Mouse (Mus musculus): ENCODE results near the gene Prss16. TPM values are rescaled to one million over a fixed set of nuclear protein-coding genes. Genes with fewer than 3 reads are reported as not detected.
A peak's percentile ranks its signal among the peaks of the same experiment; 100 is the strongest.

Prss16 gene
- polyA plus RNA-seq, 1 experiment from 2014 or later: not detected

- H3K4me2 ChIP-seq (replicated peaks): peak overlapping the region; percentile 38
- H3K4me1 ChIP-seq (replicated peaks): peaks cover 8% of the 10 kb centered on the region; the same call in 1 of the 2 replicates
- no peaks in the 10 kb centered on the region for H3K9me3 ChIP-seq
- H3K4me3 ChIP-seq (replicated peaks): peak overlapping the region; percentile 17
- H3K36me3 ChIP-seq: no peaks in the 10 kb centered on the region
- no peak for ATAC-seq
- peaks cover 95% of the 10 kb centered on the region for H3K27me3 ChIP-seq
- WGBS: 1% methylated on average over 21 of the region's 21 CpGs
- no peak overlapping the region for H3K9ac ChIP-seq (replicated peaks)
- no peak overlapping the region for H3K27ac ChIP-seq
These were observed 12.2 kb downstream of the Prss16 start for GRCm38 (mm10) chr13:21997201-21997820.

DNA sequence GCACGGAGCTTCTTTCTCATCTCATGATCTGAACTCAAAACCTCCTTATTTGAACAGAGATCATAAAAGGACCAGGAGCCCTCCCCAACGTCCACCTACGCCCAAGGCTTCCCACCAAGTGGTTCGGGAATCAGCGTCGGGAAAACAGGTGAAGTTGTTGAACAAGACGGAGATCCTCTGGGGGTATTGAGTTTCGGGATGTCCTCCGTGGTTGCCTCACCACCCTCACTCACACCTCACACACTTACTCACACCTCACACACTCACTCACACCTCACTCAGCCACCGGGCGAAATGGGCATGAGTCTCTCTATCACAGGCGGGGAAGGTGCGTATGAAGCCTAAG lies 12.7 kb downstream of the Prss16 start:
- Histone ChIP-seq H3K4me2 (replicated peaks) (peak overlapping the region; percentile 38), H3K27ac (no peak overlapping the region), H3K36me3 (no peaks in the 10 kb centered on the region), H3K27me3 (peaks cover 91% of the 10 kb centered on the region), H3K9me3 (no peaks in the 10 kb centered on the region), H3K4me1 (replicated peaks) (peaks cover 8% of the 10 kb centered on the region; the same call in 1 of the 2 replicates), H3K9ac (replicated peaks) (no peak overlapping the region), H3K4me3 (replicated peaks) (peak overlapping the region; percentile 17)
- no peak for ATAC-seq
- 0% methylated on average over 13 of the region's 13 CpGs for WGBS

- no peaks in the 10 kb centered on the region; the same call in 1 of the 2 replicates for H3K9me3 ChIP-seq
- peaks cover 90% of the 10 kb centered on the region for H3K27me3 ChIP-seq
- H3K36me3 ChIP-seq: no peaks in the 10 kb centered on the region
- peaks cover 8% of the 10 kb centered on the region; the same call in 1 of the 2 replicates for H3K4me1 ChIP-seq (replicated peaks)
- peak overlapping the region; percentile 31 for H3K4me3 ChIP-seq (replicated peaks)
- 1% methylated on average over 12 of the region's 12 CpGs for WGBS
- no peak for ATAC-seq
- no peak overlapping the region for H3K9ac ChIP-seq (replicated peaks)
- peak overlapping the region; percentile 53 for H3K4me2 ChIP-seq (replicated peaks)
- no peak overlapping the region for H3K27ac ChIP-seq
These were observed 13.3 kb downstream of the Prss16 start for GRCm38 (mm10) chr13:21996101-21996839.

- Histone ChIP-seq H3K9ac (replicated peaks) (no peak overlapping the region), H3K9me3 (no peaks in the 10 kb centered on the region; the same call in 1 of the 2 replicates), H3K27ac (no peak overlapping the region), H3K36me3 (no peaks in the 10 kb centered on the region), H3K4me2 (replicated peaks) (peak overlapping the region; percentile 53), H3K4me1 (replicated peaks) (peaks cover 8% of the 10 kb centered on the region; the same call in 1 of the 2 replicates), H3K27me3 (peaks cover 90% of the 10 kb centered on the region), H3K4me3 (replicated peaks) (peak overlapping the region; percentile 31)
- no peak; the same call in 1 of the 2 replicates for ATAC-seq
- under 1% methylated on average over 21 of the region's 21 CpGs for WGBS
These were observed 14.1 kb downstream of the Prss16 start for GRCm38 (mm10) chr13:21995331-21995914.

DNA sequence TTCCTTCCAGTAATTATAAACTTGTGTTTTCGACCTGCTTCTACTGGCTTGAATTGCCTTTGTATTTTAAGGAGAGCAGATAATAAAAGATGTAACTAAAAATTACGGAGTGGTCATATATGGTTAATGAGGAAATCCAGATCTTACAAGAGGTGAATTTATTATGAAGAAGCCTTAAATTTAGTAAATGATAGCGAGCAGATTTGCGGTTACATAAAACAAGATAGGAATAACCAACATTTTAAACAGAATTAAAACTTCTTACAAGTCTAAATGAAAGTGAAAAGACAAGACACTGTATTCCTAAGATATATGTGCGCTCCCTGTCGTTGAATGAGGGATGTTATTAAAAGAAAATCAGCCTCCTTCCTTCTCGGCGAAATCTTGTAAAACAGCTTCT lies 14.6 kb downstream of the Prss16 start:
- Histone ChIP-seq H3K4me3 (replicated peaks) (peak overlapping the region; percentile 31), H3K4me1 (replicated peaks) (peaks cover 8% of the 10 kb centered on the region; the same call in 1 of the 2 replicates), H3K36me3 (no peaks in the 10 kb centered on the region), H3K9me3 (no peaks in the 10 kb centered on the region; the same call in 1 of the 2 replicates), H3K9ac (replicated peaks) (no peak overlapping the region), H3K27me3 (peaks cover 87% of the 10 kb centered on the region), H3K27ac (no peak overlapping the region), H3K4me2 (replicated peaks) (peak overlapping the region; percentile 53)
- no peak for ATAC-seq
- WGBS: 4% methylated on average over 8 of the region's 8 CpGs

DNA sequence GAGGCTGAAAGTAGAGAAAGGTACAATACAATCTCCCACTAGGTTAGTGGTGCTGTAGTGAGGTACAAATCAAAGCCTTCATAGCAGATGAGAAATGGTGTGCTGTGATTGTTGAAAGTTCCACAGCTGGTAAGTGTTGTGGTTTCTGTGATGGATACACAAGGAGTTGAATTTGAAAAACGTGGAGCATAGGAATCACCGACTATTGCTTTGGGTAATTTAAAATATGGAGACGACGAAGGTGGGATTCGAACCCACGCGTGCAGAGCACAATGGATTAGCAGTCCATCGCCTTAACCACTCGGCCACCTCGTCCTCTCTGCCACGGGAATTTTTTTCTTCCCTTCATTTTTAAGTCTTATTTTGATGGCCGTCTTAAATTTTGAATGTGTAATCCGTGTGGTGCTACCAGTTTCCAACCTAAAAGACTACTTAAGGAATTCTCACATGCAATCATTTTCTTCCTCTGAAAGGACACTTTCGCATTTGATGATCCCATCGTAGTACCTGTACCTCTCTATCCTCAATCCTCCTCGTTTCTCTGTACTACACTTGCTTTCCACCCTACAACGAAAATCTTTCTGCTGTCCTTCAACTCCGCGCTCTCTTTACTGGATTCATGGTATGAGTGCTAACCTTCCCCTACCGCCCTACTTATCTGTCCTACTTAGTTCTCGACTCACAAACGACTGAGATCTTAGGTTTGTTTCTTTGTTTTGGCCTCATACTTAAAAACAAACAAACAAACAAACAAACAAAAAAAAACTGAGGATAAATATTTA lies 15.4 kb downstream of the Prss16 start:
- no peak overlapping the region for H3K4me2 ChIP-seq (replicated peaks)
- no peak overlapping the region for H3K4me3 ChIP-seq (replicated peaks)
- ATAC-seq: no peak
- peaks cover 83% of the 10 kb centered on the region for H3K27me3 ChIP-seq
- no peaks in the 10 kb centered on the region; the same call in 1 of the 2 replicates for H3K9me3 ChIP-seq
- no peaks in the 10 kb centered on the region for H3K36me3 ChIP-seq
- H3K4me1 ChIP-seq (replicated peaks): peaks cover 8% of the 10 kb centered on the region; the same call in 1 of the 2 replicates
- WGBS: under 1% methylated on average over 22 of the region's 22 CpGs
- H3K9ac ChIP-seq (replicated peaks): no peak overlapping the region
- H3K27ac ChIP-seq: no peak overlapping the region

DNA sequence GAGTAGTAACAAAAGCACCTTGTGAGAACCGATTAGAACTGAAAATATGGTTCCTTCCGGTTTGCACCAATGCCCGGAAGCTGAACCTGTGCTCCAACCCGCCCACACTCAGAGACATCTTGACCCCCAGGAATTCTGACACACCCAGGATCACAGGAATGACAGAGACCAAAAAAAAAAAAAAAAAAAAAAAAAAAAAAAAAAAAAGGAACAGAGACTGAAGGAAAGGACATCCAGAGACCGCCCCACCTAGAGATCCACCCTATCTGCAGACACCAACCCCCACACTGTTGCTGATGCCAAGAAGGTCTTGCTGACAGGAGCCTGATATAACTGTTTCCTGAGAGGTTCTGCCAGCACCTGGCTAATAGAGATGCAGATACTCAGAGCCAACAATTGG lies 17.0 kb downstream of the Prss16 start:
- no peaks in the 10 kb centered on the region for H3K36me3 ChIP-seq
- ATAC-seq: no peak
- no peak overlapping the region for H3K27ac ChIP-seq
- H3K4me3 ChIP-seq (replicated peaks): no peak overlapping the region
- 82% methylated on average over 5 of the region's 5 CpGs for WGBS
- no peak overlapping the region for H3K4me2 ChIP-seq (replicated peaks)
- peaks cover 8% of the 10 kb centered on the region; the same call in 1 of the 2 replicates for H3K4me1 ChIP-seq (replicated peaks)
- peaks cover 74% of the 10 kb centered on the region for H3K27me3 ChIP-seq
- H3K9me3 ChIP-seq: no peaks in the 10 kb centered on the region; the same call in 1 of the 2 replicates
- H3K9ac ChIP-seq (replicated peaks): no peak overlapping the region

DNA sequence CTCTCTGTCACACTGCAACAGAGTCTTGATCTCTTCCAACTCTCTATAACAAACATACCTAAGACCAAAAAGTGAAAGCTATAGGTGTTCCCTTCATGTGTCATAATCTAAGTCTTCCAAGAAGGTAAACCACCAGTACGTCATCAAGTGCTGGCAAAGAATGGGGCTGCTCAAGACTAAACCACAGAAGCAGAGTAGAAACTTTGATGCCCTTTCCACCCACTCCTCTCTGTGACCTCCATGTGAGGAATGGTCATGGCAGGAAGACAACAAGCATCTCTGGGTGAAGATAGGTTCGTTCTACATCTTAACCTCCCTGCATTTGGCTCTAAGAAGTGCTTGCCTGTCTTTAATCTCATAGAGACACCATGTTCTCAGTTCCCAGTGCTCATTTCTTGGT lies 25.1 kb downstream of the Prss16 start:
- no peak overlapping the region for H3K9ac ChIP-seq (replicated peaks)
- H3K27ac ChIP-seq: no peak overlapping the region
- H3K9me3 ChIP-seq: no peaks in the 10 kb centered on the region
- H3K27me3 ChIP-seq: peaks cover 81% of the 10 kb centered on the region
- 84% methylated on average over 2 of the region's 2 CpGs for WGBS
- no peak overlapping the region for H3K4me3 ChIP-seq (replicated peaks)
- peaks cover 12% of the 10 kb centered on the region for H3K4me1 ChIP-seq (replicated peaks)
- no peak for ATAC-seq
- no peak overlapping the region for H3K4me2 ChIP-seq (replicated peaks)
- H3K36me3 ChIP-seq: no peaks in the 10 kb centered on the region

- Histone ChIP-seq H3K27me3 (peaks cover 90% of the 10 kb centered on the region), H3K9ac (replicated peaks) (peak overlapping the region; percentile 75), H3K9me3 (no peaks in the 10 kb centered on the region), H3K4me1 (replicated peaks) (peaks cover 12% of the 10 kb centered on the region), H3K4me3 (replicated peaks) (peak overlapping the region; percentile 55), H3K4me2 (replicated peaks) (peak overlapping the region; percentile 97), H3K36me3 (no peaks in the 10 kb centered on the region), H3K27ac (no peak overlapping the region)
- peak; percentile 58; the same call in 1 of the 2 replicates for ATAC-seq
- WGBS: 5% methylated on average over 17 of the region's 17 CpGs
These were observed 27.7 kb downstream of the Prss16 start for GRCm38 (mm10) chr13:21981803-21982193.

GRCm38 (mm10) chr13:21980981-21981802 lies 28.4 kb downstream of the Prss16 start, which contains the start of gene Pom121l2:
Gene Pom121l2 (plus strand): TSS chr13:21981194.
- H3K9ac ChIP-seq (replicated peaks): peak within 1 kb of the TSS; percentile 75
- H3K36me3 ChIP-seq: no peaks in the 10 kb centered on the region
- under 1% methylated on average over 58 of the region's 58 CpGs for WGBS
- no peak within 1 kb of the TSS for H3K27ac ChIP-seq
- H3K4me2 ChIP-seq (replicated peaks): peak within 1 kb of the TSS; percentile 97
- peak within 1 kb of the TSS; percentile 55 for H3K4me3 ChIP-seq (replicated peaks)
- H3K4me1 ChIP-seq (replicated peaks): peaks cover 12% of the 10 kb centered on the region
- peak; percentile 78 for ATAC-seq
- H3K9me3 ChIP-seq: no peaks in the 10 kb centered on the region
- H3K27me3 ChIP-seq: peaks cover 84% of the 10 kb centered on the region
